Comparison of ENCODE assay signal across 14 mouse cellular contexts in the genomic region with DNA sequence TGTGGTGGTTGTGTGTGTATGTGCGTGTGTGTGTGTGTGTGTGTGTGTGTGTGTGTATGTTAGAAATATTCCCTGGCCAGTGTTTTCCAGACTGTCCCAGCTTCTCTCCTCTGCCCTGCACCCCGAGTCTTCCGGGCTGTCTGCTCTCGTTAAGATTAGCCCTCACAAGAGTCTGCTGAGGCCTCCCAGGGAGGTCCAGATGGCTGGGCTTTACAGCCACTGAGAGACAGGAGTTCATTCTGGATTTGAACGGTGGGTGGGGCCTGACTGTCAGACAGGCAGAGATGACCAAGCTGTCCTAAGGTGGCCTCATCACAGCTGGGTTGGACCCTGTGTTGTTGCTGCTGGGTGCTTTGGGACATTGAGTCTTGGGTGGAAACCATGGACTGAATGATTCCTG. TPM values are rescaled to one million over a fixed set of nuclear protein-coding genes. Genes with fewer than 3 reads are reported as not detected.
DNase-seq lines count a peak whose midpoint lies in the region; ATAC-seq and TF ChIP-seq lines count a peak whose summit lies in the region.
"Had no signal": no experiment of that assay in that cellular context is flagged by ENCODE, and none has a peak within 500 bp of the region (broad histone marks: within the 10 kb centered on the region; RNA-seq: fewer than 3 reads in every experiment).

No protein-coding gene starts in this region.

- peak; percentile 39 for DNase-seq in hindbrain, postnatal 0 days (ENCODE audit: low spot score)
- no peak for DNase-seq in hindbrain, embryonic 14.5 days (ENCODE audit: low spot score)
- peak; percentile 52 for DNase-seq in gastrocnemius, postnatal 25 days
- peak; percentile 25 to 47 for DNase-seq in heart, postnatal 14 days
- peak; percentile 81 for DNase-seq in lung, postnatal 10 days
- no peak for DNase-seq in embryo, embryonic 9.5 days (ENCODE audit: extremely low spot score)
- no peak for DNase-seq in embryo, embryonic 10.5 days (ENCODE audit: low spot score)
- no peak for DNase-seq in layer of hippocampus, postnatal 25 days (ENCODE audit: extremely low spot score in 1 of 2, low spot score in 1 of 2)

- H3K36me3 ChIP-seq in hindbrain, postnatal 0 days (ENCODE audit: insufficient read depth, low read length) = no peaks in the 10 kb centered on the region
- H3K36me3 ChIP-seq in hindbrain, embryonic 14.5 days (replicated peaks; ENCODE audit: control insufficient read depth, insufficient read depth) = no peaks in the 10 kb centered on the region

- WGBS in hindbrain, postnatal 0 days = 53% methylated on average over 5 of the region's 5 CpGs
- 63% methylated on average over 5 of the region's 5 CpGs for WGBS in hindbrain, embryonic 14.5 days

- H3K4me3 ChIP-seq in hindbrain, postnatal 0 days (ENCODE audit: low read length) = no peak overlapping the region
- H3K4me3 ChIP-seq in hindbrain, embryonic 14.5 days (replicated peaks; ENCODE audit: low read length) = no peak overlapping the region

- no peak for TF ChIP-seq CTCF in hindbrain, postnatal 0 days (IDR thresholded peaks at IDR 0.05; ENCODE audit: low read depth)

- ATAC-seq in hindbrain, postnatal 0 days = peak; percentile 62; the same call in 1 of the 2 replicates
- ATAC-seq in hindbrain, embryonic 14.5 days (ENCODE audit: low FRiP score) = no peak

- H3K4me1 ChIP-seq in hindbrain, postnatal 0 days (ENCODE audit: insufficient read depth, low read length) = peaks cover 5% of the 10 kb centered on the region; the same call in 1 of the 2 replicates
- H3K4me1 ChIP-seq in hindbrain, embryonic 14.5 days (replicated peaks; ENCODE audit: control insufficient read depth, insufficient read depth, low read length) = no peaks in the 10 kb centered on the region

- H3K4me2 ChIP-seq in hindbrain, postnatal 0 days (ENCODE audit: low read depth, low read length) = no peak overlapping the region
- H3K4me2 ChIP-seq in hindbrain, embryonic 14.5 days (replicated peaks) = no peak overlapping the region

- H3K27me3 ChIP-seq in hindbrain, postnatal 0 days (ENCODE audit: insufficient read depth, low read length) = no peaks in the 10 kb centered on the region
- H3K27me3 ChIP-seq in hindbrain, embryonic 14.5 days (ENCODE audit: control insufficient read depth, insufficient read depth, low read length) = no peaks in the 10 kb centered on the region

- no peaks in the 10 kb centered on the region for H3K9me3 ChIP-seq in hindbrain, postnatal 0 days (ENCODE audit: low read length)
- H3K9me3 ChIP-seq in hindbrain, embryonic 14.5 days (ENCODE audit: control insufficient read depth, low read length) = no peaks in the 10 kb centered on the region

- H3K27ac ChIP-seq in hindbrain, postnatal 0 days = no peak overlapping the region
- no peak overlapping the region for H3K27ac ChIP-seq in hindbrain, embryonic 14.5 days

- intact Hi-C loops in heart, postnatal 14 days (cut with DNase I) = no loop called here

- no peak overlapping the region for H3K9ac ChIP-seq in hindbrain, postnatal 0 days (replicated peaks; ENCODE audit: low read length)
- no peak overlapping the region for H3K9ac ChIP-seq in hindbrain, embryonic 14.5 days

RNA-seq across cellular contexts. Expression of gene Gm3045, which starts 28.8 kb away (rescaled TPM):
- not detected in 2 replicates for total RNA-seq in hindbrain, postnatal 0 days (2014; rRNA removed)
- polyA plus RNA-seq in hindbrain, postnatal 0 days (2015; fragmentation: Nextera tagmentation; extraction: Ambion mirVana) = not detected in 2 replicates
- not detected in 2 replicates for polyA plus RNA-seq in hindbrain, embryonic 14.5 days (2014; fragmentation: Nextera tagmentation; extraction: Ambion mirVana)
- total RNA-seq in gastrocnemius, postnatal 25 days (2021) = not detected
- not detected for total RNA-seq in heart, postnatal 14 days (2021)
- not detected for total RNA-seq in layer of hippocampus, postnatal 25 days (2021)
- total RNA-seq: common myeloid progenitor, adult 5-6 weeks; hematopoietic stem cell, adult 5-6 weeks; left cerebral cortex, postnatal 25 days; megakaryocyte-erythroid progenitor cell, adult 5-6 weeks had no signal
- polyA plus RNA-seq: forebrain, embryonic 11.5 days; neural tube, embryonic 14.5 days had no signal

RNA-seq across cellular contexts. Expression of gene Slc25a48, which starts 40.6 kb away (rescaled TPM):
- 0.07 TPM in 1 of 2 replicates, not detected in the other for total RNA-seq in hindbrain, postnatal 0 days (2014; rRNA removed)
- polyA plus RNA-seq in hindbrain, postnatal 0 days (2015; fragmentation: Nextera tagmentation; extraction: Ambion mirVana) = 0.05 TPM in 1 of 2 replicates, not detected in the other
- 0.08 TPM in 1 of 2 replicates, not detected in the other for polyA plus RNA-seq in hindbrain, embryonic 14.5 days (2014; fragmentation: Nextera tagmentation; extraction: Ambion mirVana)
- not detected for total RNA-seq in gastrocnemius, postnatal 25 days (2021)
- total RNA-seq in heart, postnatal 14 days (2021) = under 1 TPM in 1 of 2 experiments, not detected in 1; 0.07 TPM
- total RNA-seq in layer of hippocampus, postnatal 25 days (2021) = not detected
- total RNA-seq: common myeloid progenitor, adult 5-6 weeks; hematopoietic stem cell, adult 5-6 weeks; megakaryocyte-erythroid progenitor cell, adult 5-6 weeks had no signal
- polyA plus RNA-seq: forebrain, embryonic 11.5 days; neural tube, embryonic 14.5 days had no signal

Comparison
In these comparisons a context has a peak if more than half of its experiments do, and no peak if none do; other contexts are left out.
1. DNase-seq: peak in hindbrain, postnatal 0 days (single experiment), gastrocnemius, postnatal 25 days (single experiment), heart, postnatal 14 days (2 of 2) and lung, postnatal 10 days (single experiment); none in hindbrain, embryonic 14.5 days (single experiment), embryo, embryonic 9.5 days (single experiment), embryo, embryonic 10.5 days (single experiment) and layer of hippocampus, postnatal 25 days (0 of 2).